In the genomic region with DNA sequence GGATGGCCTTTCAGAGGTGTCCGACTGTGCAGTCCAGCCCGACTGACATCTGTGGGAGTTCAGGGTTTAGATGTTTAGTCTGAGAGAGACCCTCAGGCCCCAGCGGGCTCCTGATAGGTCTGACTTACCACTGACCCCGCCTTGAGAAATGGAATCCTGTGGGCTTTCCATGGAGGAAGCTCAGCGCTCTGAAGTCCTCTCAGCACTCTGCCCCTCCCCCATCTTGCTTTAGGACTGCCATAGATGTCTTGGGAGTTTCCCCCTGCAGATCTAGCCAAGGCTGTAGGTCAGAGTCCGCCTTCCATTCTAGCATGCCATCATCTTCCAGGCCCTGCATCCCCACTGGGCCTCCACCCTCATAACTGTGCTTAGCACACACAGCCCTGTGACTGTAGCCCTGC, we compare ENCODE assay signal across 14 mouse cellular contexts.
DNase-seq lines count a peak whose midpoint lies in the region; ATAC-seq lines count a peak whose summit lies in the region.
"Had no signal": no experiment of that assay in that cellular context is flagged by ENCODE, and none has a peak within 500 bp of the region (broad histone marks: within the 10 kb centered on the region; RNA-seq: fewer than 3 reads in every experiment).

No protein-coding gene starts in this region.

- H3K9me3 ChIP-seq in hindbrain, embryonic 11.5 days (ENCODE audit: control insufficient read depth, low read length) = no peaks in the 10 kb centered on the region
- no peaks in the 10 kb centered on the region for H3K9me3 ChIP-seq in hindbrain, embryonic 16.5 days (ENCODE audit: control insufficient read depth, low read length)
- no peaks in the 10 kb centered on the region for H3K9me3 ChIP-seq in intestine, embryonic 14.5 days (ENCODE audit: control insufficient read depth, low read length)
- H3K9me3 ChIP-seq: embryonic facial prominence, embryonic 13.5 days had no signal

- 0 out of 2 replicates have a peak, but pooled peaks have one; percentile 7 for ATAC-seq in hindbrain, embryonic 11.5 days (ENCODE audit: low FRiP score)
- ATAC-seq in hindbrain, embryonic 16.5 days = no peak; the same call in 1 of the 2 replicates
- ATAC-seq in intestine, embryonic 14.5 days (replicated peaks; ENCODE audit: low FRiP score, low TSS enrichment, low read depth) = 0 out of 2 replicates have a peak, but pooled peaks have one; percentile 68
- ATAC-seq: inflammation-experienced regulatory T-cells, adult 6 months; liver, postnatal 0 days had no signal

- 49% methylated on average over 6 of the region's 6 CpGs for WGBS in hindbrain, embryonic 11.5 days
- 57% methylated on average over 6 of the region's 6 CpGs for WGBS in hindbrain, embryonic 16.5 days
- 20% methylated on average over 6 of the region's 6 CpGs for WGBS in intestine, embryonic 14.5 days

- H3K4me2 ChIP-seq in hindbrain, embryonic 11.5 days (replicated peaks; ENCODE audit: low read depth, low read length) = no peak overlapping the region
- no peak overlapping the region for H3K4me2 ChIP-seq in hindbrain, embryonic 16.5 days (ENCODE audit: low read length)
- no peak overlapping the region for H3K4me2 ChIP-seq in intestine, embryonic 14.5 days (ENCODE audit: low read length)
- H3K4me2 ChIP-seq: embryonic facial prominence, embryonic 13.5 days had no signal

- H3K36me3 ChIP-seq in hindbrain, embryonic 11.5 days (ENCODE audit: control insufficient read depth, insufficient read depth, low read length) = no peaks in the 10 kb centered on the region
- H3K36me3 ChIP-seq in hindbrain, embryonic 16.5 days (ENCODE audit: control insufficient read depth, insufficient read depth, low read length) = no peaks in the 10 kb centered on the region
- no peaks in the 10 kb centered on the region for H3K36me3 ChIP-seq in intestine, embryonic 14.5 days (ENCODE audit: control insufficient read depth, insufficient read depth, low read length)
- H3K36me3 ChIP-seq: embryonic facial prominence, embryonic 13.5 days had no signal

- H3K27ac ChIP-seq in hindbrain, embryonic 11.5 days (ENCODE audit: low read depth, low read length) = no peak overlapping the region
- no peak overlapping the region for H3K27ac ChIP-seq in hindbrain, embryonic 16.5 days (ENCODE audit: low read depth, low read length)
- H3K27ac ChIP-seq in intestine, embryonic 14.5 days (ENCODE audit: low read depth) = no peak overlapping the region
- H3K27ac ChIP-seq: embryonic facial prominence, embryonic 13.5 days had no signal

- no peak overlapping the region for H3K4me3 ChIP-seq in hindbrain, embryonic 11.5 days (ENCODE audit: low read depth, low read length)
- no peak overlapping the region for H3K4me3 ChIP-seq in hindbrain, embryonic 16.5 days (ENCODE audit: low read length)
- H3K4me3 ChIP-seq in intestine, embryonic 14.5 days (ENCODE audit: low read depth, low read length) = no peak overlapping the region
- H3K4me3 ChIP-seq: embryonic facial prominence, embryonic 13.5 days had no signal

- no peaks in the 10 kb centered on the region for H3K4me1 ChIP-seq in hindbrain, embryonic 11.5 days (replicated peaks; ENCODE audit: control insufficient read depth, insufficient read depth, low read length)
- H3K4me1 ChIP-seq in hindbrain, embryonic 16.5 days (ENCODE audit: control insufficient read depth, insufficient read depth, low read depth, low read length) = no peaks in the 10 kb centered on the region
- peaks cover 5% of the 10 kb centered on the region for H3K4me1 ChIP-seq in intestine, embryonic 14.5 days (replicated peaks; ENCODE audit: control insufficient read depth, insufficient read depth, low read length)

- H3K9ac ChIP-seq in hindbrain, embryonic 11.5 days (ENCODE audit: low read depth, low read length) = no peak overlapping the region
- no peak overlapping the region for H3K9ac ChIP-seq in hindbrain, embryonic 16.5 days (ENCODE audit: low read depth, low read length)
- no peak overlapping the region for H3K9ac ChIP-seq in intestine, embryonic 14.5 days (ENCODE audit: low read length)
- H3K9ac ChIP-seq: embryonic facial prominence, embryonic 13.5 days; liver, postnatal 0 days had no signal

- DNase-seq in hindbrain, embryonic 11.5 days (ENCODE audit: low spot score) = peak; percentile 34
- DNase-seq in lung, postnatal 10 days = peak; percentile 44
- no peak for DNase-seq in lung, postnatal 14 days
- peak; percentile 62 for DNase-seq in intestine, embryonic 14.5 days (ENCODE audit: low spot score)
- no peak for DNase-seq in cerebellum, adult 11 months
- no peak for DNase-seq in heart, adult 9 months (ENCODE audit: low spot score in 2 of 2)
- DNase-seq: cerebellum, adult 9-10 months; heart, adult 18-20 months; left cerebral cortex, postnatal 4 days; liver, postnatal 0 days; right cerebral cortex, adult 18-20 months had no signal

- H3K27me3 ChIP-seq in hindbrain, embryonic 11.5 days (ENCODE audit: control insufficient read depth, insufficient read depth, low read length) = no peaks in the 10 kb centered on the region
- H3K27me3 ChIP-seq in hindbrain, embryonic 16.5 days (replicated peaks; ENCODE audit: control insufficient read depth, insufficient read depth, low read length) = no peaks in the 10 kb centered on the region
- H3K27me3 ChIP-seq in intestine, embryonic 14.5 days (replicated peaks; ENCODE audit: control insufficient read depth, insufficient read depth, low read length) = no peaks in the 10 kb centered on the region
- H3K27me3 ChIP-seq: embryonic facial prominence, embryonic 13.5 days had no signal

Comparison
In these comparisons a context has a peak if more than half of its experiments do, and no peak if none do; other contexts are left out.
1. DNase-seq: peak in hindbrain, embryonic 11.5 days (single experiment), lung, postnatal 10 days (single experiment) and intestine, embryonic 14.5 days (single experiment); none in lung, postnatal 14 days (single experiment), cerebellum, adult 11 months (single experiment) and heart, adult 9 months (0 of 2).